9 mouse cellular contexts compared by ENCODE assay signal in genomic region chr8:34371973-34372665, GRCm38 (mm10).
DNase-seq lines count a peak whose midpoint lies in the region; ATAC-seq lines count a peak whose summit lies in the region.
"Had no signal": no experiment of that assay in that cellular context is flagged by ENCODE, and none has a peak within 500 bp of the region (broad histone marks: within the 10 kb centered on the region; RNA-seq: fewer than 3 reads in every experiment).

No protein-coding gene starts in this region.

- no peaks in the 10 kb centered on the region for H3K36me3 ChIP-seq in kidney, embryonic 15.5 days
- H3K36me3 ChIP-seq in midbrain, embryonic 16.5 days (ENCODE audit: control insufficient read depth, insufficient read depth, low read length) = no peaks in the 10 kb centered on the region

- no peak overlapping the region for H3K4me2 ChIP-seq in kidney, embryonic 15.5 days
- H3K4me2 ChIP-seq in midbrain, embryonic 16.5 days (ENCODE audit: low read length) = no peak overlapping the region

- H3K9me3 ChIP-seq in kidney, embryonic 15.5 days (replicated peaks) = no peaks in the 10 kb centered on the region
- no peaks in the 10 kb centered on the region for H3K9me3 ChIP-seq in midbrain, embryonic 16.5 days (replicated peaks; ENCODE audit: control insufficient read depth, low read length, poor library complexity, severe bottlenecking)

- H3K27ac ChIP-seq in kidney, embryonic 15.5 days = no peak overlapping the region
- peak overlapping the region; percentile 44; the same call in 1 of the 2 replicates for H3K27ac ChIP-seq in midbrain, embryonic 16.5 days (ENCODE audit: low read length)

- 0 out of 2 replicates have a peak, but pooled peaks have one; percentile 46 for ATAC-seq in kidney, embryonic 15.5 days (replicated peaks; ENCODE audit: low FRiP score)
- 0 out of 2 replicates have a peak, but pooled peaks have one; percentile 29 for ATAC-seq in midbrain, embryonic 16.5 days
- ATAC-seq: lung, postnatal 0 days had no signal

- no peak overlapping the region for H3K9ac ChIP-seq in kidney, embryonic 15.5 days
- H3K9ac ChIP-seq in midbrain, embryonic 16.5 days (ENCODE audit: low read depth, low read length) = no peak overlapping the region

- peaks cover 7% of the 10 kb centered on the region for H3K4me1 ChIP-seq in kidney, embryonic 15.5 days
- peaks cover 17% of the 10 kb centered on the region for H3K4me1 ChIP-seq in midbrain, embryonic 16.5 days (ENCODE audit: control insufficient read depth, insufficient read depth, low read length)

- no peak for DNase-seq in kidney, postnatal 14 days
- peak; percentile 21 for DNase-seq in R1 (ENCODE audit: low read depth, low spot score)
- peak; percentile 53 to 75 for DNase-seq in frontal cortex, postnatal 36 days (ENCODE audit: low spot score in 2 of 2)
- DNase-seq in spleen, postnatal 10 days (ENCODE audit: low spot score in 2 of 2) = no peak
- DNase-seq in heart, adult 18-20 months = no peak
- no peak for DNase-seq in heart, postnatal 14 days

- intact Hi-C loops in heart, postnatal 14 days (cut with DNase I) = no loop called here

- H3K4me3 ChIP-seq in kidney, embryonic 15.5 days (replicated peaks) = no peak overlapping the region
- H3K4me3 ChIP-seq in midbrain, embryonic 16.5 days (ENCODE audit: low read depth, low read length) = no peak overlapping the region

- WGBS in kidney, embryonic 15.5 days = 61% methylated on average over 17 of the region's 17 CpGs
- WGBS in midbrain, embryonic 16.5 days = 74% methylated on average over 17 of the region's 17 CpGs

- H3K27me3 ChIP-seq in kidney, embryonic 15.5 days = no peaks in the 10 kb centered on the region
- no peaks in the 10 kb centered on the region for H3K27me3 ChIP-seq in midbrain, embryonic 16.5 days (ENCODE audit: control insufficient read depth, insufficient read depth, low read depth, low read length)

Comparison
In these comparisons a context has a peak if more than half of its experiments do, and no peak if none do; other contexts are left out.
1. DNase-seq: peak in R1 (single experiment) and frontal cortex, postnatal 36 days (2 of 2); none in kidney, postnatal 14 days (single experiment), spleen, postnatal 10 days (0 of 2), heart, adult 18-20 months (0 of 2) and heart, postnatal 14 days (0 of 2).